Mouse (Mus musculus): ENCODE results near the gene Metrnl. TPM values are rescaled to one million over a fixed set of nuclear protein-coding genes. Genes with fewer than 3 reads are reported as not detected.

Gene Metrnl
- total and polyA plus RNA-seq, 3 experiments, result not detected

DNA sequence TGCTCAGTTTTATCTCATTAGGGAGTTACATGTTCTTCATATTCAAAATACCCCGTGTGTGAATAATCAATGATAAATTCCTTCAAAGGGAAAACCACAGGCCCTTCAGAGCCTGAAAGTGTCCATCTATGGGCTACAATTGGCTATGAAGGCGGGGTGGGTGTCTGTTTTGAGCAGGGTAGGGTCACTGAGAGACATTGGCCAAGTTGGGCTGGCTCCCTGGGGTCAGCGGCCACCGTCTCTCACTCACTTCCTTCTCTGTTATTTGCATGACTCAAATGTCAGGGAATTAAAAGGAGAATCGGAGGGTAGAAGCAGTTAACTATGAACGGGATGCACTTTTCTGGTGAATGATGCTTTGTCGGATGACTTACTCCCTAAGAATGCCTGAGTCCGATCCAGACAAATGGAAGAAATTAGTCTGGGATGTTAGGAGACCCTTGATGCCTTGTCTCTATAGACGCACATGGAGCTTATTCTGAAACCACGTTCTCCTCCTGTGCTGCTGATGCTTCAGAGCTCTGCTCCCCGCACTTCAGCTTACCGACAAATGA lies 45.7 kb downstream of the Metrnl start:
- Histone ChIP-seq H3K4me3 (ENCODE audit: low read depth, low read length) (no peak overlapping the region), H3K4me1 (ENCODE audit: insufficient read depth, low read depth, low read length) (no peaks in the 10 kb centered on the region; the same call in 1 of the 2 replicates), H3K9me3 (replicated peaks) (no peaks in the 10 kb centered on the region), H3K36me3 (replicated peaks) (no peaks in the 10 kb centered on the region), H3K27me3 (ENCODE audit: insufficient read depth, low read length) (peaks cover 11% of the 10 kb centered on the region)
- ATAC-seq (ENCODE audit: extremely low read depth, insufficient number of reproducible peaks, low FRiP score, poor library complexity, severe bottlenecking) (no peak), DNase-seq (ENCODE audit: low spot score) (no peak)
- no peak for TF ChIP-seq CTCF (IDR thresholded peaks at IDR 0.05; ENCODE audit: low read depth, low read length)
- TF ChIP-seq GATA2 (IDR thresholded peaks at IDR 0.05; ENCODE audit: borderline replicate concordance, low read depth, low read length), result no peak
- no peak for TF ChIP-seq POLR2AphosphoS5 (IDR thresholded peaks at IDR 0.05; ENCODE audit: insufficient replicate concordance, low read depth, low read length)
- TF ChIP-seq TAL1 (conservative IDR thresholded peaks at IDR 0.05; ENCODE audit: low read depth, low read length), result no peak
- TF ChIP-seq GATA1 (IDR thresholded peaks at IDR 0.05; ENCODE audit: borderline replicate concordance, low read length), result no peak

DNA sequence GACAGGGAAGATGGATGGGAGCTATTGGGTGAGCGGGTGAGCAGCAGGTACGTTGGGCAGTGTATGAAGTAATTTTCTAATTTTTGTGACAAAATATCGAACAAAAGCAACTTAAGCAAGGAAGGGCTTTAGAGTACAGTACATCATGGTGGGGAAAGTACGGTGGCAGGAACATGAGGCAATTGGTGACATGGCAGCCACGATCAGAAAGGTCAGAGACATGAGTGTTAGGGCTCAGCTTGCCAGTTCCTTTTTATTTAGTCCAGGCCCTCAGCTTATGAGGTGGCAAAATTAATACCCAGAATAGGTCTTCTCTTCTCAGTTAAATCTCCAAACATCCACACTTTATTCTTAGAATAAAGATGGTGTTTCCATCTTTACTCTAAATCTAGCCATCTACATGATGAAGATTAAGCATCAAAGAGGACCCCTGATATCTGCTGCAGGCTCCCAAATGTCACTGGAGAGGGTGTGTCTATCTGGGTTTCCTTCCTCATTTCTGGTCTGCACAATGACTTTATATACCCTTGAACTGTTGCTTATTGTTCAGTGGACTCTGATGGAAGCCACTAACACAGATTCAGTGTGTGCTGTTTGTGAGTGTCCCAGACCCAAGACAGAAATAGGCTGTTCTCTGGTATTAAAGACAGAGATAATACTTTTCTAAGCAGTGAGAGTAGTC lies 46.8 kb downstream of the Metrnl start:
- H3K4me3 ChIP-seq (ENCODE audit: low read depth, low read length), result no peak overlapping the region
- H3K36me3 ChIP-seq (replicated peaks), result no peaks in the 10 kb centered on the region
- DNase-seq (ENCODE audit: low spot score) (no peak), ATAC-seq (ENCODE audit: extremely low read depth, insufficient number of reproducible peaks, low FRiP score, poor library complexity, severe bottlenecking) (no peak)
- TF ChIP-seq CTCF (IDR thresholded peaks at IDR 0.05; ENCODE audit: low read depth, low read length), result no peak
- TF ChIP-seq GATA1 (IDR thresholded peaks at IDR 0.05; ENCODE audit: borderline replicate concordance, low read length), result no peak
- TF ChIP-seq TAL1 (conservative IDR thresholded peaks at IDR 0.05; ENCODE audit: low read depth, low read length), result no peak
- TF ChIP-seq GATA2 (IDR thresholded peaks at IDR 0.05; ENCODE audit: borderline replicate concordance, low read depth, low read length), result no peak
- TF ChIP-seq POLR2AphosphoS5 (IDR thresholded peaks at IDR 0.05; ENCODE audit: insufficient replicate concordance, low read depth, low read length), result no peak
- H3K9me3 ChIP-seq (replicated peaks), result no peaks in the 10 kb centered on the region
- H3K4me1 ChIP-seq (ENCODE audit: insufficient read depth, low read depth, low read length), result no peaks in the 10 kb centered on the region; the same call in 1 of the 2 replicates
- peaks cover 11% of the 10 kb centered on the region for H3K27me3 ChIP-seq (ENCODE audit: insufficient read depth, low read length)

Other genes starting within 250 kb of the Metrnl start
- 35.7 and 40.0 TPM in 2 replicates for gene Tbcd, start 249.6 kb upstream of the Metrnl start, total RNA-seq (2014; fragmentation: Nextera tagmentation)
- 47.6 and 53.7 TPM in 2 replicates for gene Tbcd, start 249.6 kb upstream of the Metrnl start, total RNA-seq (2017)
- 5.4 and 5.8 TPM in 2 replicates for gene Tbcd, start 249.6 kb upstream of the Metrnl start, polyA plus RNA-seq (2012)
- gene Zfp750, start 182.2 kb upstream of the Metrnl start, total RNA-seq (2014; fragmentation: Nextera tagmentation), result 0.63 TPM in 1 of 2 replicates, not detected in the other
- 0.05 and 0.06 TPM in 2 replicates for gene Zfp750, start 182.2 kb upstream of the Metrnl start, total RNA-seq (2017)
- 0.03 and 0.04 TPM in 2 replicates for gene Zfp750, start 182.2 kb upstream of the Metrnl start, polyA plus RNA-seq (2012)
- gene B3gntl1, start 28.4 kb upstream of the Metrnl start, total RNA-seq (2014; fragmentation: Nextera tagmentation), result 4.2 and 4.9 TPM in 2 replicates
- gene B3gntl1, start 28.4 kb upstream of the Metrnl start, total RNA-seq (2017), result 7.4 and 8.0 TPM in 2 replicates
- 1.6 and 2.2 TPM in 2 replicates for gene B3gntl1, start 28.4 kb upstream of the Metrnl start, polyA plus RNA-seq (2012)
- not detected in 2 replicates for gene Ptchd3, start 128.7 kb downstream of the Metrnl start, total RNA-seq (2014; fragmentation: Nextera tagmentation)
- 0.05 TPM in 1 of 2 replicates, not detected in the other for gene Ptchd3, start 128.7 kb downstream of the Metrnl start, total RNA-seq (2017)
- not detected in 2 replicates for gene Ptchd3, start 128.7 kb downstream of the Metrnl start, polyA plus RNA-seq (2012)